Mouse (Mus musculus) testis, postnatal 14 days (tissue): ENCODE measurements around the gene Rabl3.

ENCODE experiments used
- DNase-seq: peaks from one replicate; pipeline ENCODE4 v3.0.0; 2021; ENCODE audit warnings: low spot score

Rabl3 gene

DNA sequence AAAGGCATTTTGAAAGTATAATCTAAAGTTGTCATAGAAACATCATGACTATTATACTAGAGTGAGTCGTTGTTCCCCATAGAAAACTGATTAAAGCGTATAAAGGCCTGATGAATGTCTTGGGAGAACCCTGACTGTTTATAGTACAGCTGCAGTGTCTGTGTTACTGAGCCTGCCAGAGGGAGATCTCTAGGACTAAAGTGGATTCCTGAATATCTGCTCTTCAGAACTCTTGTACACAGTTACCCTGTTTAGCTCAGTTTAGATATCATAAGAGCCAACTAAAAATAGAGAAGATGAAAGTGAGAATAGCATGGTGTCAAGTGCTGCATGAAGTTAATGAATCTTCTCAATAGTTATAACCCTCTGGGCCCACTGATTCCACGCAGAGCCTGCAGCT lies 10.6 kb downstream of the Rabl3 start:
- DNase-seq, result no peak

DNA sequence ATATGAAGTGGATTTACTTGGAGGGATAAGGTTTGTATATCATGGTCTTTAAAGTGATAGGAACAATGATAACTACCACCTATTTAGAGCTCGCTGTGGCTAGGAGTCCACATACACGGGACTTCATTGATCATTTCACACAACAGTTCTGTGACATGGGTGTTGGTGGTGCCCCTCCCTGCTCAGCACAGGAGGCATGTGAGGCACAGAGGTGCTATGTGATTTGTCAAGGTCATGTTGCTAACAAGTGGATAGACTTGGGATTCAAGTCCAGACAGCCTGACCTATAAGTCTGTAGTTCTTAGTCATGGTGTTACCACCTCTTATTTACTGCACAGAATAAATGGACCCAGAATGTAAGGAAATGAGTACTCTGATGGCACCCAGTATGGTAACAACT lies 11.3 kb downstream of the Rabl3 start:
- no peak for DNase-seq

- no peak for DNase-seq
These were observed 13.1 kb downstream of the Rabl3 start for GRCm38 (mm10) chr16:37552824-37553223.

DNA sequence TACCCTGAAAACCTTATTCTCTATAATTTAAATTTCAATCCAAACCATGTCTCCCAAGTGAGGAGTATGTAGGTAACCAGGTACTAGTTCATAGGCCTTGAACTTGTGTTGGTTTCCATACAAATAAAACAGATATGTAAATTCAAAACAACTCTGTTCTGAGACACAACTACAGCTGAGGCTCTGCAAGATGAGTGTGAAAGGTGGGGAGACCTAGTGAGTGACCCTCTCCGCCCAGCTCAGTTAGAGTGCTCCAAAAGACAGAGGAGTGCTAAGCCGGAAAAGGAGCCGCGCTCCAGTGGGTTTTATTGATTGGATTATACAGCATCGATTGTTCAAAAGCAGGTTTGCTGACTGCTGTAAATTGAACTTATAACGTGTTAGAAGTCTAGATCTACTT lies 22.7 kb downstream of the Rabl3 start:
- no peak for DNase-seq

DNA sequence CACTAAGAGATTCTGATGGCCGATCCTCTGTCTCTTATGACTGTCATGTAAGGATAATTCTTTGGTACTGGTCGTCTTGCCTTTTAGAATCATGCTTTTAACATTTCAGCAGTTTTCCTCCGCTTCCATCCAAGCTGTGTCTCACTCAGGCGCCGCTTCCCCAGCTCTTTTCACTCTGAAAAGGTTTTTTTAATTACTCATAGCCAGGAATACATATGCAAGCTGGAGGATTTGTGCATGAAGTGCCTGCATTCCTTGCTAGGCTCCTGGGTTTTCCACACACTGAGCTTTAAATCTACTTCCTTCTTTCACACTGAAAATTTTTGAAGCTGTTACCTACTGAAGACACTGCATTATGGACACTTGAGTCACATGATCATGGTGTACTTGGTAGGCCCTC lies 23.3 kb downstream of the Rabl3 start:
- DNase-seq, result no peak

- DNase-seq, result no peak
These were observed 25.4 kb downstream of the Rabl3 start for GRCm38 (mm10) chr16:37565117-37565516.

DNA sequence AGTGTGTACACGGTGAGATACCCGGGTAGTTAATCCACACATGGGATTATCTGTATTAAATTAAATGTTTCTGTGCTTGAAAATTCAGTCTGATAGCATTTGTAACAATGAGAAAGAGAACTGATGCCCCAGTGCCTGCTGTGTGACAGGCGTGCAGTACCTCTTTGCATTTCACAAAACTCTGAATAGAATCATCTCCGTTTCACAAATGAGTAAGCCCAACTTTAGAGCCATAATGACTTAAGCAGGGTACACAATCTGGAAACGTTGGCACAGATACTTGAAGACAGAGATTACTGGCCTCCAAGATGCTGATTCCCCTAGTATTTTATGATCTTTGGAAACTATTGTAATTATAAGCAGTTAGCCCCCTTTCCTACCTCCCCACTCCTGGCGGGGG lies 26.4 kb downstream of the Rabl3 start:
- DNase-seq, result no peak

- no peak for DNase-seq
These were observed 27.7 kb downstream of the Rabl3 start for GRCm38 (mm10) chr16:37567113-37568050.

DNA sequence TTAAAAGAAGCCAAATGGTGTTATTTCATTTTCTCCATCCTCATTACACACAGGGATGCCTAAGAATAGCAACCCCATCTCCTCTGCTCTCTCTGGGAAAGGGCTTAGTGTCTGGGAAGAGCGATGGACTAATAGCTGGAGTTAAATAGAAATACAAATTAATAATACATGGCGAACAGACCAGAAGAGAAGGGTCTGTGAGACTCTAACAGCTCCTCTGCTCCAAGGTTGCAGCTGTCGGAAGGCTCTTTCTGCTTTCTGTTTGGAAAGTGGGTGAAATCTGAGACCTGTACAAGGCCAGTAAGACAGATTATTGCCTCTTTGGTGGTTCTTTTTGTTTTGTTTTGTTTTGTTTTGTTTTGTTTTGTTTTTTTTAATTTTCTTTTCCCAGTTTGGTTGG lies 31.9 kb downstream of the Rabl3 start:
- DNase-seq, result no peak

DNA sequence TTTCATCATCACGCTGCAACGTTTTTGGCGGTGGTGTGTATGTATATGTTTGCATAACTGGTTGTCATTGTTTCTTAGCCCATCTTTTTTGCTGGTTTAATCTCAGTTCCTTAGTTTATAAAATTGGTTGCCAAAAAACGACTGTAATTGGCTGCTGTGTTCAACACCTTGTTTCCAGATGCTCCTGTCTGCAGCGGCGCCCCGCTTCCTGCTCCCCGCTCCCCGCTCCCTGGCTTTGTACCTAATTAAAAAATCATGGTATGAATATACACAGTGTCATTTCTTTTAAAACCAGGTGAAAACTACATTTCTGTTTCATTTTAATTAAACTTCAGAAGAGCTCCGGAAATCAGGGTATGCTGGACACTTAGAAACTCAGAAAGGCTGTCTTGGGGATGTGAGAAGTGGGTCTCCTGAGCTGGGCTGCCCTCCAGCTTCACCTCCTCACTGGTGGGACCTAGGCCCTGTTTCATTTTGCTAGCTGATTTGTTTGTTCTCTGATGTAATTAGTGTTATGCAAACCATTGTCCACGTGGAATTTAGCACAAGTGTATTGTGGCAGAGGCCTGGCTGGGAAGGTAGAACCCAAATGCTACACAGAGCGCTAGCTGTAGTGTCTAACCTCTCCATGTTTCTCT lies 32.6 kb downstream of the Rabl3 start:
- DNase-seq, result no peak

- no peak for DNase-seq
These were observed 33.4 kb downstream of the Rabl3 start for GRCm38 (mm10) chr16:37573061-37573460.

- DNase-seq, result no peak
These were observed 35.6 kb downstream of the Rabl3 start for GRCm38 (mm10) chr16:37575325-37575724.

GRCm38 (mm10) chr16:37579591-37579990 lies 39.9 kb downstream of the Rabl3 start:
- DNase-seq, result no peak

- DNase-seq, result no peak
These were observed 40.3 kb downstream of the Rabl3 start, which contains the start of gene Hgd for GRCm38 (mm10) chr16:37579994-37580393. TSS of gene Hgd (plus strand) at chr16:37580153.

GRCm38 (mm10) chr16:37580651-37581050 lies 41.0 kb downstream of the Rabl3 start:
- no peak for DNase-seq

- DNase-seq, result no peak
These were observed 42.2 kb downstream of the Rabl3 start for GRCm38 (mm10) chr16:37581901-37582300.

DNA sequence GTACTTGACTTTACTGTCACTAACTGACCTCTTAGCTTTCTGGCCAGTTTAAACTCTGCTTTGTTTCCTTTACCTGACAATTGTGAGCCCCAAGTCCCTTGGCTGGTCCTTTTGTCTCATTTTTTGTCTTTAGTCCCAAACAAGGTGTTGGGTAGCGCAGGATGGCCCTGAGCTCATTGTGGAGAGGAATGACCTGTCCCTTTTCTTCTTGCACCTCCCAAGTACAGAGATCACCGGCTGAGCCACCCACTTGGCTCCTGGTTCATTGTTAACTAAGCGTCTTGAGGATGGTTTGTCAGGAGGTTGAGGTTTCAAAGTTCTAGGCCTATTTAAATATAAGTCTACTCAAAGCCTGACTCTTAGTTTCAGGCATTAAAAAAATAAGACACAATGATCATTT lies 43.6 kb downstream of the Rabl3 start:
- DNase-seq, result no peak

DNA sequence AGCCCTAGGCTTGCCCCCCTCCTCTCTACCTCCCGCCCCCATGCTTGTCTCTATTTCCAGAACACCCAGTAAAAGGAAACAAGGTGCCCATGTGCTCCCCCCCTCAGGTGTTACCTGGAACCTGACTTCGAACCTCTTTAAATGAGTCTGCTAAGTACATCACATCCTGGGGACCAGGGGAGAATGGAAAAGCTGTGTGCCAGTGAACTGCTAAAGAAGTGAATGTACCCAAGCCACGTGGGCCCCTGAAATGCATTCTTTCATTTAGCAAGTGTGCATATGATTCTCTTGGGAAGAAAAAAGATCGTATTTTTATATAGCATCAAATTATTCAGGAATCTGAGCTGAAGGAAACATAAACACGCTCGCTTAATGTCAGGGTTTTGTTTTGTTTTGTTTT lies 44.1 kb downstream of the Rabl3 start:
- no peak for DNase-seq

- peak; percentile 27 for DNase-seq
These were observed 44.7 kb downstream of the Rabl3 start for GRCm38 (mm10) chr16:37584218-37585035.

DNA sequence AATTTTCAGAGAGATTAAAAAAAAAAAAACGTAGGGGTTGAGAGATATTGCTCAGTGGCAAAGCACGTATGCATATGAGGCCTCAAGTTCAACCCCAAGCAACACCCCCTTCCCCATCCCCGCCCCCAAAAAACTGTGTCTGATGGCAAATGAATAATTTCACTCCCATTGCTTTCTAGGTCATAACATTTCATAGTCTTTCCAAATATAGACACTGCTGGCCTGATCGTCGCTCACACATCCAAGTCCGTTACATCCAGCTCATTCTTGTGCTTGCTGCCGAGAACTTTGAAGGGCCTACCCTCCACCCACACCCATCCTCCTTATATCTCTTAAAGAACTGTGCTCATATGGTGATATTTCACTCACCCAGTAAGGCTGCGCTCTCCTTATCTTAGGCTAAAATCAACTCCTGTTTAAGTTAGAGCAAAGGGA lies 45.5 kb downstream of the Rabl3 start:
- no peak for DNase-seq

DNA sequence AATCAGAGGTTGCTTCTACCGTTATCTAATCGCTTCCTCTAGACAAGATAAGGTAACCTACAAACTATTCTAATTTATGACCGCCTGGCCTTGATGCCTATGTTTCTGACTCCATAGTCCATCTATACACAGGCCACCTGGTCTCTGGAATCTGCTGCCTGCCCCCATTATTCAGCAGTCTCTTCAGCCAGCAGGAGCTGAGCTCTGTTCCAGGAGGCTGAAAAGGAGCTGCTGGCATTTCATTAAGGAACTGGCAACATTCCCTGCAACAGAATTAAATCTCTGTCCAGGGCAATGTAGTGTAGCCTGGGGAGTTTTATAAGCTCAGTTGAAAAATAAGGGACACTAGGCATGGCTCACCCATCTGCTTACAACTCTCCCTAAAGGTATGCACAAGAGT lies 51.2 kb downstream of the Rabl3 start:
- DNase-seq, result no peak

- no peak for DNase-seq
These were observed 51.9 kb downstream of the Rabl3 start for GRCm38 (mm10) chr16:37591551-37591950.

DNA sequence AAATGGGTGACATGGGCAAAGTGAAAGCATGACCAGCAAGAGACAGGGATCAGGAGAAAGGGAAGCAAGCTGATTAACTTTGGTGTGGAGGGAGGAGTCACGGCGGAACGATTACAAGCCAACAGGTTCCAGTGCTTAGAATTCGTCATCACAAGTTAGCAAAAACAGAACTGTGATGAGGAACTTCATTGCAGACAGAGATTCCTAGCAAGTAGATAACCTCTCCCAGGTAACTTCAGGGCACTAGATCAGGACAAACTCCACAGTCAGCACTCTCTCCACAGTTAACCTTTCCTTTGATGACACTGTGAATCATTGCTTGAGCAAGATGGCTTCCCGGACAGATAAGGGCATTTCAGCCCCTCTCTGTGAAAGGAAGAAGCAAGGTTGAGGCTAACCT lies 57.7 kb downstream of the Rabl3 start:
- no peak for DNase-seq
